Mouse (Mus musculus): ENCODE results near the gene Gm37240.

DNA sequence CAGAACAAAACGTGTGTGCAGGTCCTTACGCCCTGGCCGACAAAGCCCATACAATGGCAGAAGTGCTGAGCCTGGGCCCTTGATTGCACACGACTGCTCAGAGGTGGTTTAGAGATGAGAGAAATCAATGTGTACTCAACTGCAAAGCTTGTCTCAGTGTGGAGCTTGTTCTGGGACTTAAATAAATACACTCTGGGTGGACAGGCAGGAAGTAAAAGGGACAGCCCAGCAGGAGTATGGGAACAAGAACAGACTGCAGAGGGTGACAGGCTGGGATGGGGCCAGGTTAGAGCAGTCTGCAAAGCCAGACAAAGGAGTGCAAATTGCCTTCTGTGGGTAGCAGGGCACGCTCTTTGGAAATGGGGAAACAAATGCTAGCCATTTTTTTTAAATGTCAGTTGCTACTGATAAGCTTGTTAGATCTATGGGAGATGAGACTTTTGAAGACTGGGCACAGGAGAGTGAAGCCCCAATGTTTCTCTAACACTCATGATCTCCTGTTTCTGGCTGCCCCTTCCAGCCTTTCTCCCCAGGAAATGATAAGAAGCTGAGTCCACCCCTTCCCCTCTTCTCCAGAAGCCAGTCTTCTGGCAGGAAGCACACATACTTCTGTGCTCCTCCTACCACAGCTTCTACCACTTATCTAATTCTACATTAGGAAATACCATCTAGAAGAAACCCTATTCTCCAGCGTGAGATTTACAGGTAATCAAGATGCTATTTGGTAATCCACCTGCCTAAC lies 184.0 kb downstream of the Gm37240 start:
- TF ChIP-seq CTCF (IDR thresholded peaks at IDR 0.05; ENCODE audit: borderline replicate concordance, extremely low read depth, insufficient read depth, insufficient read length) (no peak), POLR2A (IDR thresholded peaks at IDR 0.05; ENCODE audit: borderline replicate concordance, extremely low read depth, insufficient read depth, insufficient read length, poor library complexity, severe bottlenecking) (no peak)
